Mouse (Mus musculus) midbrain, embryonic 11.5 days (tissue): ENCODE data around the gene Ppp1r12b. TPM values are rescaled to one million over a fixed set of nuclear protein-coding genes. Genes with fewer than 3 reads are reported as not detected.
A peak's percentile ranks its signal among the peaks of the same experiment; 100 is the strongest.

Source experiments
- ATAC-seq: fragments of 200-750 bp; cut with Nextera tagmentation; 2 replicates; pipeline ENCODE4 v1.8.0; 2017; ENCODE audit warnings: moderate TSS enrichment, moderate library complexity; ENCODE audit not compliant: low FRiP score
- DNase-seq: peaks from one replicate; pipeline ENCODE4 v3.0.0; 2015; ENCODE audit warnings: low spot score; ENCODE audit errors: missing footprints
- H3K27ac ChIP-seq: fragments of 300-500 bp; sonication (generic); 2 replicates; pipeline ENCODE4 v1.5.1; 2014; ENCODE audit warnings: low read depth, low read length
- H3K27me3 ChIP-seq: fragments of 300-500 bp; sonication (generic); 2 replicates; pipeline ENCODE4 v1.6.1; 2014; ENCODE audit warnings: mild to moderate bottlenecking, low read length, moderate library complexity, mixed read lengths; ENCODE audit not compliant: control insufficient read depth, insufficient read depth
- H3K36me3 ChIP-seq: fragments of 300-500 bp; sonication (generic); 2 replicates; pipeline ENCODE4 v1.6.1; 2014; ENCODE audit warnings: mild to moderate bottlenecking, low read length, moderate library complexity, mixed read lengths; ENCODE audit not compliant: control insufficient read depth, insufficient read depth
- H3K4me1 ChIP-seq: fragments of 300-500 bp; sonication (generic); 2 replicates; pipeline ENCODE4 v1.6.1; 2014; ENCODE audit warnings: low read length; ENCODE audit not compliant: control insufficient read depth, insufficient read depth
- H3K4me2 ChIP-seq: fragments of 300-500 bp; sonication (generic); 2 replicates; pipeline ENCODE4 v1.6.1; 2014; ENCODE audit warnings: mild to moderate bottlenecking, moderate library complexity
- H3K4me3 ChIP-seq: fragments of 300-500 bp; sonication (generic); 2 replicates; pipeline ENCODE4 v1.5.1; 2014; ENCODE audit warnings: low read depth, low read length
- H3K9ac ChIP-seq: fragments of 300-500 bp; sonication (generic); 2 replicates; pipeline ENCODE4 v1.6.1; 2014; ENCODE audit warnings: low read length
- H3K9me3 ChIP-seq: fragments of 300-500 bp; sonication (generic); 2 replicates; pipeline ENCODE4 v1.6.1; 2016; ENCODE audit warnings: low read length; ENCODE audit not compliant: control insufficient read depth
- WGBS: fragments of 180-500 bp; shearing (Covaris S2); extraction: QIAGEN DNeasy Blood & Tissue Kit; methylation state at CpG from one replicate; pipeline ENCODE4 v1.1.7; 2014; 5-methylcytosine and 5-hydroxymethylcytosine counted together
- polyA plus RNA-seq: library from polyadenylated mRNA; unstranded; fragments of >200 nt; fragmentation: Nextera tagmentation; extraction: Ambion mirVana; gene quantifications from 2 replicates; pipeline ENCODE4 v1.2.1, GENCODE M21; 2014

Gene Ppp1r12b
- polyA plus RNA-seq, 1 experiment from 2014 or later = 7.5 TPM

- H3K4me3 ChIP-seq = no peak overlapping the region
- H3K27me3 ChIP-seq = no peaks in the 10 kb centered on the region
- no peak for DNase-seq
- no peak overlapping the region for H3K9ac ChIP-seq
- H3K36me3 ChIP-seq = no peaks in the 10 kb centered on the region
- H3K4me1 ChIP-seq = peaks cover 11% of the 10 kb centered on the region
- no peak overlapping the region for H3K27ac ChIP-seq
- ATAC-seq = no peak
- WGBS = 30% methylated on average over 2 of the region's 2 CpGs
- H3K9me3 ChIP-seq = no peaks in the 10 kb centered on the region
- H3K4me2 ChIP-seq = no peak overlapping the region
Measured at GRCm38 (mm10) chr1:134774247-134774646, 181.5 kb downstream of the Ppp1r12b start.

- Histone ChIP-seq H3K4me2 (no peak overlapping the region), H3K27ac (no peak overlapping the region), H3K36me3 (no peaks in the 10 kb centered on the region), H3K9ac (no peak overlapping the region), H3K4me1 (peaks cover 11% of the 10 kb centered on the region), H3K4me3 (no peak overlapping the region), H3K9me3 (no peaks in the 10 kb centered on the region), H3K27me3 (no peaks in the 10 kb centered on the region)
- DNase-seq = no peak
- 18% methylated on average over 12 of the region's 12 CpGs for WGBS
- ATAC-seq = no peak
Measured at GRCm38 (mm10) chr1:134773256-134773655, 182.5 kb downstream of the Ppp1r12b start.

- no peaks in the 10 kb centered on the region for H3K9me3 ChIP-seq
- DNase-seq (no peak), ATAC-seq (no peak)
- H3K27me3 ChIP-seq = no peaks in the 10 kb centered on the region
- no peak overlapping the region for H3K4me3 ChIP-seq
- WGBS = 86% methylated on average over 3 of the region's 3 CpGs
- H3K36me3 ChIP-seq = no peaks in the 10 kb centered on the region
- H3K27ac ChIP-seq = no peak overlapping the region
- H3K4me2 ChIP-seq = no peak overlapping the region
- H3K4me1 ChIP-seq = peaks cover 9% of the 10 kb centered on the region
- H3K9ac ChIP-seq = no peak overlapping the region
Measured at GRCm38 (mm10) chr1:134772821-134773220, 182.9 kb downstream of the Ppp1r12b start.

DNA sequence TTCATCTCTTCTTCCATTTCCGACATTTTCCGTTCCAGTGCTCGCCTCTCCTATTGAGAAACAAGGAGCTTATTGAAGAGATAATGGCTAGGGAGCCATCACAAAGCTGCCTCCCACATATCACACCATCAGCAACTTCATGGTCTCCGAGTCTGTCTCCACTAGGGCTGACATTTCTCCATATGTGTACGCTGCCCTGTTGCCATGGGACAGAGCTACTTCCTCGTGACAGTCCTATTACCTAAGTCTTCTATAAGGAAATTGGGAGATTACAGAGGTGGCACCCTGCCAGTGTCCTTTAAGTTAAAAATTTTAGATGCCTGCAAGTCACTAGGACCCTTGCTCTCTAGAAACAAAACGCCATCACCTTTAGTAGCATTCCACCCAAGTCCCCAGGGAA is 183.7 kb downstream of the Ppp1r12b start:
- H3K4me2 ChIP-seq = no peak overlapping the region
- H3K9ac ChIP-seq = no peak overlapping the region
- H3K4me3 ChIP-seq = no peak overlapping the region
- DNase-seq (no peak), ATAC-seq (no peak)
- 87% methylated on average over 7 of the region's 7 CpGs for WGBS
- H3K27me3 ChIP-seq = no peaks in the 10 kb centered on the region
- H3K9me3 ChIP-seq = no peaks in the 10 kb centered on the region
- no peak overlapping the region for H3K27ac ChIP-seq
- no peaks in the 10 kb centered on the region for H3K36me3 ChIP-seq
- H3K4me1 ChIP-seq = peaks cover 9% of the 10 kb centered on the region; the same call in 1 of the 2 replicates

DNA sequence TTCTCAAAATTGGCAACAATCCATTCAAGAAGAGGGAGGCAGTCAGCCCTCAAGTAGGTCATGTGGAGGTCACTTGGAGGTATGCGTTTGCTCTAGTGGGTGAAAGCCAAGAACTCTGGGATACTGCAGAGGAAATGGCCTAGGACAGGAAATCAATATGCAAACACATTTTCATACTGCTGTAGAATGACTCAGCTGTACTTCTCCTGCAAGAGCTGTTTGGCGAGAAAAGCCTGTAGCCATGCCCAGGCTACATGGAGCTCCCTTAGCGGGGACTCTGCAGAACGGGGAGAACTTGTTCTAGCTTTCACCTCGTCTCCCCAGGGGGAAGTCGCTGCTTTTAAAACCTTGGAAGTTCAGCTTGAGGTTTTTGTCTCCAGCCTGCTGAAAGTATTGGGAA is 184.4 kb downstream of the Ppp1r12b start:
- Histone ChIP-seq H3K4me2 (no peak overlapping the region), H3K27me3 (no peaks in the 10 kb centered on the region), H3K4me3 (no peak overlapping the region), H3K27ac (no peak overlapping the region), H3K9ac (no peak overlapping the region), H3K36me3 (no peaks in the 10 kb centered on the region), H3K4me1 (peaks cover 9% of the 10 kb centered on the region; the same call in 1 of the 2 replicates), H3K9me3 (no peaks in the 10 kb centered on the region)
- ATAC-seq (no peak), DNase-seq (no peak)
- 81% methylated on average over 6 of the region's 6 CpGs for WGBS

- WGBS = 95% methylated on average over 5 of the region's 5 CpGs
- no peak overlapping the region for H3K4me2 ChIP-seq
- H3K9ac ChIP-seq = no peak overlapping the region
- no peaks in the 10 kb centered on the region for H3K27me3 ChIP-seq
- no peaks in the 10 kb centered on the region for H3K36me3 ChIP-seq
- no peak for DNase-seq
- H3K9me3 ChIP-seq = no peaks in the 10 kb centered on the region
- ATAC-seq = no peak
- peaks cover 9% of the 10 kb centered on the region; the same call in 1 of the 2 replicates for H3K4me1 ChIP-seq
- no peak overlapping the region for H3K4me3 ChIP-seq
- H3K27ac ChIP-seq = no peak overlapping the region
Measured at GRCm38 (mm10) chr1:134770312-134770711, 185.4 kb downstream of the Ppp1r12b start.

DNA sequence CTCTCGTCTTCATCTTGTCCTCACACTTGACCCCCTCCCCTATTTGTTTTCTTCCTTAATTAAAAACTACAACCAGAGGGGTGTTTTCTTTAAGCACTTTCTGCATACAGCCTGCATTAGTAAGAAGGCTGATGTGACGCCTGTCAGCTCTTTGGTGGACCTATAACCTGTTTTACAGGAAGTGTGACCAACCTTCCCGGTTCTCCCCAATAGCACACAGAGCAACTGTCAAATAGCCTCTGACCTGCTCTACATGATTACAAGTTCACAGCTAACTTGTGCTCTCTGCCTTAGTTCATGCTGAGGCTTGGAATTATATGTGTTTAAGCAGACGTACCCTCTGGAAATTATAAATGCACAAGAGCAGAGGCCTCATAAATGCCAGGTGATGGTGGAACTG is 189.3 kb downstream of the Ppp1r12b start:
- Histone ChIP-seq H3K27me3 (no peaks in the 10 kb centered on the region), H3K4me3 (no peak overlapping the region), H3K36me3 (no peaks in the 10 kb centered on the region), H3K4me1 (no peaks in the 10 kb centered on the region), H3K9me3 (no peaks in the 10 kb centered on the region), H3K9ac (no peak overlapping the region), H3K4me2 (no peak overlapping the region), H3K27ac (no peak overlapping the region)
- DNase-seq (no peak), ATAC-seq (no peak)
- 84% methylated on average over 4 of the region's 4 CpGs for WGBS

DNA sequence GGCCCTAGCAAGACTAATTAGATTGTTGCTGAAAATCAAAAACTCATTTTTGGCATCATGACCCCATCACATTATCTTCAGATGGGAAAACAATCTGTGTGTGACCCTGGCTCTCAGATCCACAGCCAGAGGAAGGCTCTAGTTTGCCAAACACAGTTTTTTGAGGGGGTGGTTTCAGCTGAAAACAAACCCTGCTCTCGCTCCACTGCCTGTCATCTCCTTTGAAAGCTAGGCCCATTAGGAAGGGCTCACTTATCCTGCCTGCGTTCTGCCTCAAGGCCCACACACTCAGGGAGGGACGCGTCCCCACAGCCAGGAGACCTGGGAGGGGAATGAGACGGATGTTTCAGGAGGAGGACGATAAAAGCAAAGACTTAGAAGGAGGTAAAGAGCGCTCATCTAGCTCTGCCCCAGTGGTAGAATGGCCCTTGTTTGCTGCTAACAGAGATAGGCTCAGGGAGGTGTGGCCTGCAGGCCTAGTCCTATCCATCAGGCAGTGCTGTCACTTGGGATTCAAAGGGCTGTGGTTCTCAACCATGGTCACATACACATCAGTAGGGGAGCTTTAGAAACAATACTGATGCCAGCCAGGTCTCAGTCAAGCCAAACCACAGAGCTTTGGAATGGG is 190.8 kb downstream of the Ppp1r12b start:
- Histone ChIP-seq H3K36me3 (no peaks in the 10 kb centered on the region), H3K4me1 (no peaks in the 10 kb centered on the region), H3K27ac (no peak overlapping the region), H3K4me3 (no peak overlapping the region), H3K9me3 (no peaks in the 10 kb centered on the region), H3K9ac (no peak overlapping the region), H3K27me3 (no peaks in the 10 kb centered on the region), H3K4me2 (no peak overlapping the region)
- DNase-seq = peak; percentile 41
- no peak for ATAC-seq
- 64% methylated on average over 7 of the region's 7 CpGs for WGBS

DNA sequence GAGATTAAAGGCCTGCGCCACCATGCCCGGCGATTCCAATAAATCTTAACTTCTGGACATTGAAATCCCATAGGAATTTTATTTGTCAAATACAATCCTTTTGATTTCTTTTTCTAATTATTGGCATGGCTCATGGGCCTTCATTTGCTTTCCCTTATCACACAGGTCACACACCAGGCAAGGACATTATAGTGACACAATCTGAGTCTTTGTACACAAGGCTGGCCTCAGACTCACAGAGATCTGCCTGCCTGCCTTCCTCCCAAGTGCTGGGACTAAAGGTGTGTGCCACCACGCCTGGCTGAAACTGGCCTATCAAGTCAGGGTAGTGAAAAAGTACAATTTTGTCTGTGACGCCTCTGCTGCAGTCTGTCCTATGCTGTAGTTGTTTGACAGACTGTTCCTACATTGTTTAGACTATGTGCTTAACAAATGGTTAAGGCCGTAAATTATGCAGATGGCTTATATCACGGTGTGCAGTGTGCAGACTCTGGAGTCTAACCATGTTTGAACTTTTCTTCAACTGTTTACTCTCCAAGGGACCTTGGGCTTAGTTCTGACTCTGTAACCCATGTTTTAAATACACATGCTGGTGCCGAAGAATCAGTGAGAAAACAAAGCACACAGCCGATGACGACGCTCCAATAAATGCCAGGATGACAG is 191.8 kb downstream of the Ppp1r12b start:
- ATAC-seq (no peak), DNase-seq (peak; percentile 39)
- no peak overlapping the region for H3K27ac ChIP-seq
- no peaks in the 10 kb centered on the region for H3K27me3 ChIP-seq
- 87% methylated on average over 11 of the region's 11 CpGs for WGBS
- no peaks in the 10 kb centered on the region for H3K4me1 ChIP-seq
- no peaks in the 10 kb centered on the region for H3K9me3 ChIP-seq
- no peak overlapping the region for H3K4me3 ChIP-seq
- H3K4me2 ChIP-seq = no peak overlapping the region
- no peaks in the 10 kb centered on the region for H3K36me3 ChIP-seq
- H3K9ac ChIP-seq = no peak overlapping the region
